Mouse (Mus musculus) heart, embryonic 15.5 days (tissue): ENCODE data around the gene Ccl12. TPM values are rescaled to one million over a fixed set of nuclear protein-coding genes. Genes with fewer than 3 reads are reported as not detected.

Experiments
- polyA plus RNA-seq: library from polyadenylated mRNA; unstranded; fragments of >200 nt; fragmentation: Nextera tagmentation; extraction: Ambion mirVana; gene quantifications from 2 replicates; pipeline ENCODE4 v1.2.1, GENCODE M21; 2015

Ccl12 gene
- polyA plus RNA-seq, 1 experiment from 2014 or later: 2.5 TPM

Other genes starting within 250 kb of the Ccl12 start
- gene 5530401A14Rik, start 241.2 kb upstream of the Ccl12 start, polyA plus RNA-seq: not detected in 2 replicates
- 0.15 TPM in 1 of 2 replicates, not detected in the other for gene Asic2, start 133.4 kb upstream of the Ccl12 start, polyA plus RNA-seq
- gene Ccl2, start 66.3 kb upstream of the Ccl12 start, polyA plus RNA-seq: 9.4 TPM in 2 replicates
- gene Gm17268, start 63.3 kb upstream of the Ccl12 start, polyA plus RNA-seq: not detected in 2 replicates
- 4.9 and 5.0 TPM in 2 replicates for gene Ccl7, start 56.1 kb upstream of the Ccl12 start, polyA plus RNA-seq
- gene Ccl11, start 44.0 kb upstream of the Ccl12 start, polyA plus RNA-seq: 2.2 and 5.8 TPM in 2 replicates
- not detected in 2 replicates for gene Ccl8, start 13.3 kb downstream of the Ccl12 start, polyA plus RNA-seq
- gene Ccl1, start 203.8 kb downstream of the Ccl12 start, polyA plus RNA-seq: not detected in 2 replicates